Mouse (Mus musculus): ENCODE results near the gene Lima1. TPM values are rescaled to one million over a fixed set of nuclear protein-coding genes. Genes with fewer than 3 reads are reported as not detected.

Gene Lima1
- polyA plus RNA-seq, 1 experiment from 2014 or later, result 28.6 TPM

DNA sequence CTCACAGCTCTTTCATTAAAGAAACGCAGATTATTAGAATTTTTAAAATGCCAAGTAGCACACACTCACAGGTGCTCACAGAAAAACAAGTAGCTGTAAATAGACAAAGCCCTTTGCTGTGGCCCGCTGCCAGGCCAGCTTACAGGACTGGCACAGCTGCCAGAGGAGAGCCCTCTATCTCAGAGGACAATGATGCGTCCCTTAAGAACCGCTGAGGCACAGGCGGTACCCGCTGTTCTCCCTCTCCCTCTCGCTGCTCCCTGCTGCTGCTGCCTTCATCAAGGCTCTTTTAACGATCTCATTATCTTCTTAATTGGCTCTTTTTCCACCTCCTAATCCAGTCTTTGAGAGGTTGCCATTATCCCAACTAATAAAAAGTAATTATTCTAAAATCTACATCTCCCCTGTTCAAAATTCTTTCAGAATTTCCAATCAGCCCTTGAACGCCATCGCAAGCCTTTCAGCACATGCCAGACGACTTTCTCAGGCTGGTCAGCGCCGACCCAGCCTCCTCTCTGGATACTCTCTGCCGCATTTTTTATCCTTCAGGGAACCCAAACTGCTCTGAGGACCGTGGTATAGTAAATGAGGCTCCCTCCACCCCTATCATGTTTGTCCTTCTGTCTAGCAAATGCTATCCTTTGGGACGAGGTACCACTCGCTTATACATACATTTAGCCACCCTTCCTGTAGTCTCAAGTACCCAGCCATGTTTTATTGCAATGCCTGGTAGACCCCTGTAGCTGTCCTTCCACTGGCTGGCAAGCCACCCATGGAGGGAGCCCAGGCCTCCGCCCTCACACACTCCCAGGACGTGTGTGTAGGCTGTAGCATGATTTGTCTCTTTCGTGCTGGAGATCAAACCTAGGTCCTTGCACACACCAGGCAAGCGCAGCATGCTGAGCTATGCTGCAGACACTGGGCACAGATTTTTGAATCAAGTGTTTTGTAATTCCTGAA is 67.2 kb downstream of the Lima1 start:
- TF ChIP-seq CTCF (IDR thresholded peaks at IDR 0.05) (no peak), EP300 (IDR thresholded peaks at IDR 0.05) (no peak)
- Histone ChIP-seq H3K4me1 (ENCODE audit: insufficient read depth, low read depth, low read length) (peaks cover 4% of the 10 kb centered on the region; the same call in 1 of the 2 replicates), H3K27me3 (replicated peaks; ENCODE audit: insufficient read depth, low read length) (no peaks in the 10 kb centered on the region), H3K9ac (replicated peaks; ENCODE audit: low read depth) (no peak overlapping the region), H3K4me3 (ENCODE audit: low read depth, low read length) (no peak overlapping the region), H3K4me2 (replicated peaks; ENCODE audit: low read depth, low read length) (no peak overlapping the region), H3K27ac (ENCODE audit: low read length) (no peak overlapping the region), H3K36me3 (ENCODE audit: insufficient read depth, low read length) (no peaks in the 10 kb centered on the region; the same call in 1 of the 2 replicates), H3K9me3 (ENCODE audit: low read length) (no peaks in the 10 kb centered on the region)
- 69% methylated on average over 21 of the region's 21 CpGs for WGBS
- ATAC-seq (no peak), DNase-seq (ENCODE audit: low spot score) (no peak)

DNA sequence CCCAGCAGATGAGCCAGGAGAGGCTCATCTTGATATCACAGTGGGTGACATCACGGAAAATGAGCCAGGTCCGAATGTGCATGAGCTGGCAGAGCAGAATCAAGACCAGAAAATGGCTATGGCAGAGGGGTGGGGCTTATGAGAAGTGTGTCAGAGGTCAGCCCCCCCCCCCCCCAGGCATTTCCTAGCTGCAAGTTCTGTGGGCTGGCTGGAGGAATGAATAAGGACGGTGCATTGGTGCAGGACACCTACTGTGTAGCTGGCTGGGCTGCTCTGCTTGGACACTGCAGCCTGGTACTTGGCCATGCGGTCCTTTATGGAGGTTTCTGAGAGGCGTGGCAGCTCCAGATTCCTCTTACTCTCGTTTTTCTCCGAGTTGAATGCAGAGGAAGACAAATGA is 69.1 kb downstream of the Lima1 start:
- no peaks in the 10 kb centered on the region; the same call in 1 of the 2 replicates for H3K36me3 ChIP-seq (ENCODE audit: insufficient read depth, low read length)
- WGBS, result 60% methylated on average over 7 of the region's 7 CpGs
- no peak for ATAC-seq
- peaks cover 4% of the 10 kb centered on the region; the same call in 1 of the 2 replicates for H3K4me1 ChIP-seq (ENCODE audit: insufficient read depth, low read depth, low read length)
- no peaks in the 10 kb centered on the region for H3K27me3 ChIP-seq (replicated peaks; ENCODE audit: insufficient read depth, low read length)
- no peak overlapping the region for H3K4me2 ChIP-seq (replicated peaks; ENCODE audit: low read depth, low read length)
- H3K9me3 ChIP-seq (ENCODE audit: low read length), result no peaks in the 10 kb centered on the region
- no peak for DNase-seq (ENCODE audit: low spot score)
- H3K27ac ChIP-seq (ENCODE audit: low read length), result no peak overlapping the region
- TF ChIP-seq EP300 (IDR thresholded peaks at IDR 0.05), result no peak
- no peak for TF ChIP-seq CTCF (IDR thresholded peaks at IDR 0.05)
- no peak overlapping the region for H3K4me3 ChIP-seq (ENCODE audit: low read depth, low read length)
- no peak overlapping the region for H3K9ac ChIP-seq (replicated peaks; ENCODE audit: low read depth)

DNA sequence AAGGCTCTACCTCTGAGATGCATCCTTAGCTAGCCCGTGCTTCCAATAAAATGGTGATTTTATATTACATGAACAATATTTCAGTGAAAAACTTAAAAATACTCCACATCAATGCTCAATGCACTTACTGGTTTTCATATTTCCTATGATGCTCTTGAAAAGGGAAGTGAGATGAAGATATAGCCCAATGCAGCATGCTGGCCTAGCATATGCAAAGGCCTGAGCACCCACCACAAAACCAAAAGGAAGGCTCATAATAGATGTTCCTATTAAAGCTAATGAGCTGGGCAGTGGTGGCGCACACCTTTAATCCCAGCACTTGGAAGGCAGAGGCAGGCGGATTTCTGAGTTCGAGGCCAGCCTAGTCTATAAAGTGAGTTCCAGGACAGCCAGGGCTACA is 69.6 kb downstream of the Lima1 start:
- 97% methylated on average over 4 of the region's 4 CpGs for WGBS
- Histone ChIP-seq H3K4me1 (ENCODE audit: insufficient read depth, low read depth, low read length) (peaks cover 4% of the 10 kb centered on the region; the same call in 1 of the 2 replicates), H3K4me3 (ENCODE audit: low read depth, low read length) (no peak overlapping the region), H3K27ac (ENCODE audit: low read length) (no peak overlapping the region), H3K36me3 (ENCODE audit: insufficient read depth, low read length) (no peaks in the 10 kb centered on the region; the same call in 1 of the 2 replicates), H3K27me3 (replicated peaks; ENCODE audit: insufficient read depth, low read length) (no peaks in the 10 kb centered on the region), H3K4me2 (replicated peaks; ENCODE audit: low read depth, low read length) (no peak overlapping the region), H3K9ac (replicated peaks; ENCODE audit: low read depth) (no peak overlapping the region), H3K9me3 (ENCODE audit: low read length) (no peaks in the 10 kb centered on the region)
- TF ChIP-seq EP300 (IDR thresholded peaks at IDR 0.05), result no peak
- no peak for TF ChIP-seq CTCF (IDR thresholded peaks at IDR 0.05)
- ATAC-seq (no peak), DNase-seq (ENCODE audit: low spot score) (no peak)

DNA sequence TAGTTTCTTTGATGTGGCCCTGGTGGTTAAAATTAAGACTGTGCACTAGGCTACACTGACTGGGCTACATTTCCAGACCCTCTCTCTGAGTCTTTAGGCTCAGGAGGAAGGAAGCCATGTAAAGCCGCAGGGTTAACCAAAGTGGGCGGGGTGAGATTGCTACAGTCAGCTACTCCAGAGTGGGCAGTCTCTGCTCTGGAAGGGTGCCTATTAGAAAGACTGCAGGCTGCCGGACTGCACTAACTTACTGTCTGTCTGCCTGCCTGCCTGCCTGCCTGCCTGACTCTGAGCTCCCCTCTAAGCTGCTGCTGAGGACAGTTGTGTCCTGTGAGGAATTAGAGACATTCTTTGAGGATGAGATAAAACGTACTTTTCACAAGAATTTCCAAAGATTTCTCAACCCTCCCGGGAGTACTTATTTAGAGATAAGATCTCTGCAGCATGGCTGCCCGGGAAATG is 72.0 kb downstream of the Lima1 start:
- Histone ChIP-seq H3K4me1 (ENCODE audit: insufficient read depth, low read depth, low read length) (peaks cover 4% of the 10 kb centered on the region; the same call in 1 of the 2 replicates), H3K36me3 (ENCODE audit: insufficient read depth, low read length) (no peaks in the 10 kb centered on the region; the same call in 1 of the 2 replicates), H3K27me3 (replicated peaks; ENCODE audit: insufficient read depth, low read length) (no peaks in the 10 kb centered on the region), H3K4me3 (ENCODE audit: low read depth, low read length) (no peak overlapping the region), H3K4me2 (replicated peaks; ENCODE audit: low read depth, low read length) (no peak overlapping the region), H3K9ac (replicated peaks; ENCODE audit: low read depth) (no peak overlapping the region), H3K27ac (ENCODE audit: low read length) (peak overlapping the region; percentile 43), H3K9me3 (ENCODE audit: low read length) (no peaks in the 10 kb centered on the region)
- ATAC-seq (peak; percentile 81), DNase-seq (ENCODE audit: low spot score) (peak; percentile 87)
- TF ChIP-seq EP300 (IDR thresholded peaks at IDR 0.05), result 0 out of 2 replicates have a peak, but pooled peaks have one; percentile 1
- TF ChIP-seq CTCF (IDR thresholded peaks at IDR 0.05), result no peak
- WGBS, result 11% methylated on average over 6 of the region's 6 CpGs

DNA sequence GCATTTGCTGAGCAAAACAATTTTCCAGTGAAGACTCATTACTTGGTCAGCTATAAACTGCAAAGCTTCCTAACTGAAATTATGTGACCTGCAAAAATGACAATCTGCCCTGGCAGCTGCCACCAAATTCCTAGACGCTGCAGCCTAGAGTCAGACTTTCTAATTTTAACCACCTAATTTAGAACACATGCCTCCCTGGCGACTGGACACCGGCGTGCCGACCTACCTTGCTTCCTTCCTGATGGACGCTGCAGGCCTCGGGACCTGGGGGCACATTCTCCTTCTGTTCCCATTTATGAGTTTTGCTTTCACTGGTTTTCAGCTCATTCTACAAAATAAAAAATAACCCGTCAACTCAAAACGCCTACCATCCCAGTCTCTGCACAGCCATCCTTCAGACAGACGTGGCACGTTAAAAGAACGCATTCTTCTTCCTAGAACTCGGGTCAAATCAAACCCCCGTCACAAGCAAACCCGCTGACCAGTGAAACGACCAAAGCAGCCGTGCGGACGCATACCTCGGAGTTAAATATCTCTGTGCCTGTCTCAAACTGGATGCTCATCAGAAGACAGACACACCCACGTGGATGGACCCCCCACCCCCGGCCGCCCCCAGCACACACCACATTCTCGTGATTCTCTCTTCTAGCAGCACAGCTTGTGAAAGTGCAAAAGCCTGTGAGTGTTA is 73.2 kb downstream of the Lima1 start:
- no peaks in the 10 kb centered on the region for H3K9me3 ChIP-seq (ENCODE audit: low read length)
- peaks cover 4% of the 10 kb centered on the region; the same call in 1 of the 2 replicates for H3K4me1 ChIP-seq (ENCODE audit: insufficient read depth, low read depth, low read length)
- no peak overlapping the region for H3K4me2 ChIP-seq (replicated peaks; ENCODE audit: low read depth, low read length)
- no peak overlapping the region for H3K4me3 ChIP-seq (ENCODE audit: low read depth, low read length)
- H3K9ac ChIP-seq (replicated peaks; ENCODE audit: low read depth), result no peak overlapping the region
- H3K27me3 ChIP-seq (replicated peaks; ENCODE audit: insufficient read depth, low read length), result no peaks in the 10 kb centered on the region
- ATAC-seq, result no peak
- H3K27ac ChIP-seq (ENCODE audit: low read length), result no peak overlapping the region
- no peaks in the 10 kb centered on the region; the same call in 1 of the 2 replicates for H3K36me3 ChIP-seq (ENCODE audit: insufficient read depth, low read length)
- no peak for TF ChIP-seq EP300 (IDR thresholded peaks at IDR 0.05)
- no peak for TF ChIP-seq CTCF (IDR thresholded peaks at IDR 0.05)
- 62% methylated on average over 24 of the region's 24 CpGs for whole genome bisulfite sequencing
- no peak for DNase-seq (ENCODE audit: low spot score)

DNA sequence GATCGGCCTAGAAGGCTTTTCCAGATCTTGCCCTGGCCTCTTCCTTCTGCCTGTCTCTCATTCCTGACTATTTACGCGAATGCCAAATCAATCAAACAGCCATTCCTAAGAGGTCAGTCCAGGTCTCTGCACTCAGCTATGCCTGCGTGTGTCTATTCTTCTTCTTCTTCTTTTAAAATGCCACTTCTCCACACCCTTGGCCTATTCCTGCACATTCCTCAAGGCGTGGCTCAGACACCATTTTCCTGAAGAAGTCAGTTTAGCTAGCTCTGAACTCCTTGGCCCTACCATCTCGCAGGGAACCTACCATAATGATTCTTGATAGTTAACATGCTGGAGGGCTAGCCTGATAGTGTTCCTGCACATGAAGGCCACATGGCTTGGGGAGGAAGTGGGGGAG is 75.5 kb downstream of the Lima1 start:
- TF ChIP-seq EP300 (IDR thresholded peaks at IDR 0.05), result no peak
- TF ChIP-seq CTCF (IDR thresholded peaks at IDR 0.05), result no peak
- ATAC-seq (no peak), DNase-seq (ENCODE audit: low spot score) (no peak)
- Histone ChIP-seq H3K27ac (ENCODE audit: low read length) (no peak overlapping the region), H3K4me3 (ENCODE audit: low read depth, low read length) (no peak overlapping the region), H3K27me3 (replicated peaks; ENCODE audit: insufficient read depth, low read length) (no peaks in the 10 kb centered on the region), H3K4me1 (ENCODE audit: insufficient read depth, low read depth, low read length) (peaks cover 4% of the 10 kb centered on the region; the same call in 1 of the 2 replicates), H3K9me3 (ENCODE audit: low read length) (no peaks in the 10 kb centered on the region), H3K4me2 (replicated peaks; ENCODE audit: low read depth, low read length) (no peak overlapping the region), H3K36me3 (ENCODE audit: insufficient read depth, low read length) (no peaks in the 10 kb centered on the region), H3K9ac (replicated peaks; ENCODE audit: low read depth) (no peak overlapping the region)
- 54% methylated on average over 6 of the region's 6 CpGs for WGBS
